Mouse (Mus musculus) testis, adult 2 months (tissue): ENCODE measurements around the gene Atoh8.

Experiments used
- CTCF ChIP-seq: fragments of 200-500 bp; IDR thresholded peaks from 2 replicates; pipeline ENCODE4 v1.5.1; 2012; ENCODE audit warnings: low read depth, mild to moderate bottlenecking, inconsistent platforms, low read length, moderate library complexity; ENCODE audit not compliant: control insufficient read depth, insufficient read depth, insufficient replicate concordance
- POLR2A ChIP-seq: fragments of 200-500 bp; IDR thresholded peaks from 2 replicates; pipeline ENCODE4 v1.6.1; 2012; ENCODE audit warnings: low read depth, mild to moderate bottlenecking, inconsistent platforms, low read length, moderate library complexity; ENCODE audit not compliant: control insufficient read depth

- TF ChIP-seq POLR2A (no peak), CTCF (no peak)
These were observed 19.3 kb upstream of the Atoh8 start for GRCm38 (mm10) chr6:72254588-72255075.
